Mouse (Mus musculus) liver, embryonic 18 days (tissue): ENCODE data around the gene Tssk2. TPM values are rescaled to one million over a fixed set of nuclear protein-coding genes. Genes with fewer than 3 reads are reported as not detected.

Source experiments
- polyA plus RNA-seq: library from polyadenylated mRNA; depleted of rRNA; stranded (reverse); fragments of >200 nt; gene quantifications from 2 replicates; pipeline ENCODE4 v1.2.3, GENCODE M21; 2012; rRNA removed

The Tssk2 gene
- not detected in 2 replicates for polyA plus RNA-seq

DNA sequence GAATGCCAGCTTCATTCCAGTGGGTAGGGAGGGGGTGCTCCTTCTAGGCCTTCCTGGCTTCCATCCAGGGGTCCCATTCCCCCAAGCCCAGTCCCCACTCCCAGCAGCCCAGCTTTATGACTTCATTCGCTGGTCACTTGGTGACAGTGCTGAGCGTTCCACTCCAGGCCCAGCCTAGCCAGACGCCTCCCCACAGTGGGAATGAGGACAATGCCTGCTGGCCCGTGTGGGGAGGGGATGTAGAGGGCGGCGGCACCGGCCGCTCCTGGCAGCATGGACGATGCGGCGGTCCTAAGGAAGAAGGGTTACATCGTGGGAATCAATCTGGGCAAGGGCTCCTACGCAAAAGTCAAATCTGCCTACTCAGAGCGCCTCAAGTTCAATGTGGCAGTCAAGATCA, at the start of gene Tssk2, which contains the start of gene Dgcr2:
Gene Tssk2 (plus strand): TSS at position 176 of the 400 bp plus-strand sequence.
Gene Dgcr2 (minus strand): TSS at position 101 of the 400 bp plus-strand sequence.

DNA sequence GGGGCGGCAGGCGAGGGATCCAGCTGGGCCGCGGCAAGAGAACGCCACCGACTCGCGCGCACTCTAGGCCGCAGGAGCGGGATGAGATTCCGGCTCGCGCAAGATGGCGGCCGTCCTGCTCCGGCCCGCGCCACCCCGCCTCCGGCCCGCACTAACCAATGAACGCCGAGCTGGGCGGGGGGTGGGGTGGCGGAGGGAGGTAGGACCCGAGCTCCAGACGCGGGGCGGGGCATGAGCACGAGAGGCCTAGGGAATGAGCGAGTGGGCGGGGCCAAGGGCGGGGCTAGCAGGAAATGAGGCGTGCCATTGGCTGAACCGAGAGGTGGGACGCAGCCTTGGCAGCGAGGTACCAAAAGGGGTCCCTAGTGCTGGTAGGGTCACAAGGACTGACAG, 6.9 kb upstream of the Tssk2 start, which contains the start of gene Gm20518:
Gene Gm20518 (minus strand): TSS at position 105 of the 393 bp plus-strand sequence.

GRCm38 (mm10) chr16:17893923-17894322, 4.5 kb upstream of the Tssk2 start, which contains the start of gene Tssk1:
TSS of gene Tssk1 (plus strand) at chr16:17894223.

GRCm38 (mm10) chr16:17911052-17911595, 12.7 kb downstream of the Tssk2 start, which contains the start of gene Ess2:
TSS of gene Ess2 (minus strand) at chr16:17911348.

DNA sequence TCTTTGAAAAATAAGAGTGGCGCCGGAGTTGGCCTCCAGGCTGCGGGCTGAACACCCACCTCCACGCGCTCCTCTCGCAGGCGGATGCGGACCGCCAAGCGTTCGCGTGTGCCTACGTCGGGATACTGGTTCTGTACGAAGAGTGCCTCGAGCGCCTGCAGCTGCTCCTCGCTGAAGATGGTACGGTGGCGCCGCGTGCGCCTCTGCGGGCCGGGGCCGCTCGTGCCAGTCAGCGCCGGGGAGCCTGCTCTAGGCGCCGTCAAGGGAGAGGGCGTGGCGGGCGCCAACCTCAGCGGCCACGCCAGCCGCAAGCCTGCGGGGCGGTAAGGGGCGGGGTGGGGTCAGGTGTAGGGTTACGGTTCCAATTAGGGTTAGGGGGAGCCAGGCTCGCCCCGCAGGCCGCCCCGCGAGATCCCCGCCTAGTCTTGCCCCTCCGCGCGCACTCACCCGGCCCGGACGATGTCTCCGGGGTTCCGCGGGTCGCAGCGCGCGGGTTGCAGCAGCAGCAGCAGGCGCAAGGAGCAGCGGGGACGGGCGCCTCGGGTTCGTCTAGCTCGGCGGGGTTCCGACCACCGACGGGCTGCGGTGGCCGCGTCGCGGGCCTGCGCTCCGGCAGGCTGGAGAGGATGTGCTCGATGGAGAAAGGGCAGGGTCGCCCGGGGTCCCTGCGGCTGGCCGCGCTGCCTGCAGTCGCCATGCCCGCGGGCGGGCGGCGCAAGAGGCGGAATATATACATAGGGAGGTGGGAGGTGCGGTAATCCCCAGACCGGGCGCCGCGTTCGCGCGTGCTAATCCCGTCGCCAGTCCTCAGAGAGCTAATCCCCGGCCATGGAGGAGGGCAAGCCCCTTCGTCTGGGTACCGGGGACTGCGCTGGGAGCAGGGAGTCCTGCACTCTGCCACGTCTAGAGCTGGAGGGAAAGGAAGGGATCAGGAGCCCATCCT, 16.1 kb downstream of the Tssk2 start, which contains the start of gene Gsc2:
Gene Gsc2 (minus strand): TSS at position 753 of the 943 bp plus-strand sequence.

GRCm38 (mm10) chr16:17928087-17928580, 29.7 kb downstream of the Tssk2 start, which contains the start of gene Slc25a1:
TSS of gene Slc25a1 (minus strand) at chr16:17928219.

Other genes starting within 250 kb of the Tssk2 start
- gene Med15, start 165.7 kb upstream of the Tssk2 start, polyA plus RNA-seq = 12.6 and 18.0 TPM in 2 replicates
- gene Klhl22, start 139.0 kb upstream of the Tssk2 start, polyA plus RNA-seq = 14.3 and 15.0 TPM in 2 replicates
- gene Scarf2, start 101.4 kb upstream of the Tssk2 start, polyA plus RNA-seq = 4.7 and 6.5 TPM in 2 replicates
- not detected in 2 replicates for gene B830017H08Rik, start 65.5 kb upstream of the Tssk2 start, polyA plus RNA-seq
- 1.0 and 1.6 TPM in 2 replicates for gene Car15, start 60.3 kb upstream of the Tssk2 start, polyA plus RNA-seq
- gene Gm20518, start 7.0 kb upstream of the Tssk2 start, polyA plus RNA-seq = 0.13 and 0.24 TPM in 2 replicates
- 0.02 and 0.03 TPM in 2 replicates for gene Tssk1, start 4.4 kb upstream of the Tssk2 start, polyA plus RNA-seq
- 20.8 and 21.7 TPM in 2 replicates for gene Dgcr2, start 75 bp upstream of the Tssk2 start, polyA plus RNA-seq
- 7.2 and 8.3 TPM in 2 replicates for gene Ess2, start 12.7 kb downstream of the Tssk2 start, polyA plus RNA-seq
- gene Gsc2, start 16.4 kb downstream of the Tssk2 start, polyA plus RNA-seq = not detected in 2 replicates
- gene Slc25a1, start 29.6 kb downstream of the Tssk2 start, polyA plus RNA-seq = 48.8 and 59.1 TPM in 2 replicates
- 3.2 and 5.8 TPM in 2 replicates for gene Vpreb2, start 81.8 kb downstream of the Tssk2 start, polyA plus RNA-seq
- gene Dgcr6, start 154.2 kb downstream of the Tssk2 start, polyA plus RNA-seq = 13.7 and 14.7 TPM in 2 replicates
- 4.6 and 4.8 TPM in 2 replicates for gene Prodh, start 191.6 kb downstream of the Tssk2 start, polyA plus RNA-seq
- 0.26 TPM in 2 replicates for gene Rtn4r, start 229.0 kb downstream of the Tssk2 start, polyA plus RNA-seq